18 mouse cellular contexts compared by ENCODE assay signal in genomic region chr2:75439522-75440230, GRCm38 (mm10).
DNase-seq lines count a peak whose midpoint lies in the region; ATAC-seq and TF ChIP-seq lines count a peak whose summit lies in the region.
"Had no signal": no experiment of that assay in that cellular context is flagged by ENCODE, and none has a peak within 500 bp of the region (broad histone marks: within the 10 kb centered on the region; RNA-seq: fewer than 3 reads in every experiment).

No protein-coding gene starts in this region.

- H3K4me1 ChIP-seq in lung, embryonic 14.5 days (ENCODE audit: insufficient read depth) = no peaks in the 10 kb centered on the region
- no peaks in the 10 kb centered on the region for H3K4me1 ChIP-seq in lung, adult 2 months (ENCODE audit: control insufficient read depth, insufficient read depth, low read length)
- H3K4me1 ChIP-seq in limb, embryonic 11.5 days (ENCODE audit: control insufficient read depth, insufficient read depth, low read length) = peaks cover 25% of the 10 kb centered on the region
- H3K4me1 ChIP-seq: embryonic facial prominence, embryonic 13.5 days; heart, embryonic 12.5 days; hindbrain, embryonic 10.5 days had no signal

- H3K4me3 ChIP-seq in lung, embryonic 14.5 days (ENCODE audit: low read depth, low read length) = no peak overlapping the region
- H3K4me3 ChIP-seq in lung, adult 2 months (replicated peaks; ENCODE audit: extremely low read depth, low read depth, low read length) = no peak overlapping the region
- H3K4me3 ChIP-seq in limb, embryonic 11.5 days (ENCODE audit: low read depth, low read length) = no peak overlapping the region
- H3K4me3 ChIP-seq: embryonic facial prominence, embryonic 13.5 days; forebrain, embryonic 12.5 days; gastrocnemius, adult 2 months; heart, embryonic 12.5 days; hindbrain, embryonic 10.5 days had no signal

- H3K27me3 ChIP-seq in lung, embryonic 14.5 days (ENCODE audit: insufficient read depth, low read length) = peaks cover 7% of the 10 kb centered on the region
- no peaks in the 10 kb centered on the region for H3K27me3 ChIP-seq in limb, embryonic 11.5 days (ENCODE audit: control insufficient read depth, insufficient read depth, low read length)
- H3K27me3 ChIP-seq: embryonic facial prominence, embryonic 13.5 days; forebrain, embryonic 12.5 days; heart, embryonic 12.5 days had no signal

- H3K9ac ChIP-seq in lung, embryonic 14.5 days = no peak overlapping the region
- no peak overlapping the region for H3K9ac ChIP-seq in limb, embryonic 11.5 days (ENCODE audit: low read length)
- H3K9ac ChIP-seq: embryonic facial prominence, embryonic 13.5 days; forebrain, embryonic 12.5 days; forebrain, postnatal 0 days; heart, embryonic 12.5 days had no signal

- WGBS in lung, embryonic 14.5 days = 50% methylated on average over 10 of the region's 10 CpGs
- 60% methylated on average over 10 of the region's 10 CpGs for WGBS in lung, adult 2 months
- 17% methylated on average over 10 of the region's 10 CpGs for WGBS in limb, embryonic 11.5 days

- no peak for TF ChIP-seq CTCF in lung, embryonic 14.5 days (IDR thresholded peaks at IDR 0.05; ENCODE audit: low read depth)
- TF ChIP-seq CTCF in lung, adult 2 months (IDR thresholded peaks at IDR 0.05; ENCODE audit: insufficient read depth, low read length) = no peak

- no peak overlapping the region for H3K27ac ChIP-seq in lung, embryonic 14.5 days (ENCODE audit: low read depth)
- H3K27ac ChIP-seq in limb, embryonic 11.5 days (replicated peaks; ENCODE audit: low read depth, low read length) = peak overlapping the region; percentile 49; the same call in 1 of the 2 replicates
- H3K27ac ChIP-seq: embryonic facial prominence, embryonic 13.5 days; forebrain, embryonic 12.5 days; gastrocnemius, adult 2 months; hindbrain, embryonic 10.5 days had no signal

- no peaks in the 10 kb centered on the region for H3K9me3 ChIP-seq in lung, embryonic 14.5 days (ENCODE audit: low read depth, low read length)
- no peaks in the 10 kb centered on the region for H3K9me3 ChIP-seq in limb, embryonic 11.5 days (ENCODE audit: control insufficient read depth, low read length)
- H3K9me3 ChIP-seq: embryonic facial prominence, embryonic 13.5 days; forebrain, embryonic 12.5 days; heart, embryonic 12.5 days; hindbrain, embryonic 10.5 days had no signal

- no peaks in the 10 kb centered on the region for H3K36me3 ChIP-seq in lung, embryonic 14.5 days (ENCODE audit: insufficient read depth)
- H3K36me3 ChIP-seq in limb, embryonic 11.5 days (ENCODE audit: control insufficient read depth, insufficient read depth, low read length) = no peaks in the 10 kb centered on the region
- H3K36me3 ChIP-seq: embryonic facial prominence, embryonic 13.5 days; forebrain, embryonic 12.5 days; heart, embryonic 12.5 days; hindbrain, embryonic 10.5 days had no signal

- peak; percentile 89 for ATAC-seq in lung, embryonic 14.5 days (ENCODE audit: insufficient read depth)
- ATAC-seq in limb, embryonic 11.5 days (ENCODE audit: insufficient number of reproducible peaks, low FRiP score, low TSS enrichment, low read depth) = peak; percentile 90
- ATAC-seq in megakaryocyte-erythroid progenitor cell, adult 5-6 weeks (replicated peaks; ENCODE audit: low FRiP score, low TSS enrichment, poor library complexity, severe bottlenecking) = no peak
- ATAC-seq: forebrain, postnatal 0 days had no signal

- TF ChIP-seq POLR2A in lung, adult 2 months (IDR thresholded peaks at IDR 0.05; ENCODE audit: borderline replicate concordance, extremely low read depth, low read depth, low read length) = no peak

- no peak overlapping the region for H3K4me2 ChIP-seq in lung, embryonic 14.5 days
- H3K4me2 ChIP-seq in limb, embryonic 11.5 days (ENCODE audit: low read depth, severe bottlenecking) = no peak overlapping the region
- H3K4me2 ChIP-seq: embryonic facial prominence, embryonic 13.5 days; forebrain, embryonic 12.5 days; heart, embryonic 12.5 days had no signal

- DNase-seq in lung, embryonic 14.5 days = peak; percentile 82
- DNase-seq in lung, adult 2 months = no peak
- peak; percentile 25 for DNase-seq in lung, postnatal 10 days
- no peak for DNase-seq in lung, adult 18-20 months
- peak; percentile 74 for DNase-seq in limb, embryonic 11.5 days (ENCODE audit: low spot score)
- no peak for DNase-seq in kidney, adult 11 months
- DNase-seq: adrenal gland, postnatal 10 days; cerebellum, adult 11 months; cerebellum, adult 8-10 months; cerebellum, postnatal 14 days; forebrain, postnatal 0 days; gastrocnemius, adult 2 months; gastrocnemius, postnatal 25 days had no signal

Comparison
In these comparisons a context has a peak if more than half of its experiments do, and no peak if none do; other contexts are left out.
1. DNase-seq: peak in lung, embryonic 14.5 days (single experiment), lung, postnatal 10 days (single experiment) and limb, embryonic 11.5 days (single experiment); none in lung, adult 2 months (single experiment), lung, adult 18-20 months (0 of 2) and kidney, adult 11 months (single experiment).